Mouse (Mus musculus): ENCODE data around the gene Glrx. TPM values are rescaled to one million over a fixed set of nuclear protein-coding genes. Genes with fewer than 3 reads are reported as not detected.

The Glrx gene
- polyA plus RNA-seq (2012; rRNA removed), result 68.6 and 80.1 TPM in 2 replicates

GRCm38 (mm10) chr13:75839719-75840481 lies at the start of gene Glrx:
Glrx (plus strand) TSS chr13:75839868.
- under 1% methylated on average over 12 of the region's 12 CpGs for WGBS

GRCm38 (mm10) chr13:75790550-75791205 lies 49.0 kb upstream of the Glrx start:
- TF ChIP-seq CTCF (IDR thresholded peaks at IDR 0.05; ENCODE audit: borderline replicate concordance, insufficient read depth, low read depth, low read length) (no peak), POLR2A (IDR thresholded peaks at IDR 0.05; ENCODE audit: borderline replicate concordance, insufficient read depth, low read length) (no peak)
- Histone ChIP-seq H3K27ac (ENCODE audit: insufficient read depth, low read length) (no peak overlapping the region), H3K4me1 (ENCODE audit: control insufficient read depth, insufficient read depth, low read length) (no peaks in the 10 kb centered on the region), H3K27me3 (ENCODE audit: control insufficient read depth, insufficient read depth, low read length) (no peaks in the 10 kb centered on the region), H3K4me3 (replicated peaks; ENCODE audit: insufficient read depth, low read depth, low read length) (no peak overlapping the region)
- WGBS, result 90% methylated on average over 1 of the region's 1 CpGs
- DNase-seq, result no peak

More at GRCm38 (mm10) chr13:75839719-75840481, at the start of gene Glrx:
- DNase-seq, result peak; percentile 76 to 80
- peak; percentile 64; the same call in 1 of the 2 replicates for TF ChIP-seq POLR2A (IDR thresholded peaks at IDR 0.05; ENCODE audit: borderline replicate concordance, insufficient read depth, low read length)
- no peak for TF ChIP-seq CTCF (IDR thresholded peaks at IDR 0.05; ENCODE audit: borderline replicate concordance, insufficient read depth, low read depth, low read length)
- H3K4me3 ChIP-seq (replicated peaks; ENCODE audit: insufficient read depth, low read depth, low read length), result peak within 1 kb of the TSS; percentile 53
- peaks cover 2% of the 10 kb centered on the region; the same call in 1 of the 2 replicates for H3K4me1 ChIP-seq (ENCODE audit: control insufficient read depth, insufficient read depth, low read length)
- H3K27me3 ChIP-seq (ENCODE audit: control insufficient read depth, insufficient read depth, low read length), result no peaks in the 10 kb centered on the region
- H3K27ac ChIP-seq (ENCODE audit: insufficient read depth, low read length), result peak within 1 kb of the TSS; percentile 29; the same call in 1 of the 2 replicates

GRCm38 (mm10) chr13:75793863-75794629 lies 45.6 kb upstream of the Glrx start:
- no peak for TF ChIP-seq CTCF (IDR thresholded peaks at IDR 0.05; ENCODE audit: borderline replicate concordance, insufficient read depth, low read depth, low read length)
- no peak for TF ChIP-seq POLR2A (IDR thresholded peaks at IDR 0.05; ENCODE audit: borderline replicate concordance, insufficient read depth, low read length)
- WGBS, result 65% methylated on average over 6 of the region's 6 CpGs
- no peak overlapping the region for H3K27ac ChIP-seq (ENCODE audit: insufficient read depth, low read length)
- no peak for DNase-seq
- no peak overlapping the region for H3K4me3 ChIP-seq (replicated peaks; ENCODE audit: insufficient read depth, low read depth, low read length)
- H3K27me3 ChIP-seq (ENCODE audit: control insufficient read depth, insufficient read depth, low read length), result no peaks in the 10 kb centered on the region
- no peaks in the 10 kb centered on the region for H3K4me1 ChIP-seq (ENCODE audit: control insufficient read depth, insufficient read depth, low read length)

GRCm38 (mm10) chr13:75797369-75798141 lies 42.1 kb upstream of the Glrx start:
- peak; percentile 80 to 89 for DNase-seq
- Histone ChIP-seq H3K4me3 (replicated peaks; ENCODE audit: insufficient read depth, low read depth, low read length) (peak overlapping the region; percentile 44), H3K4me1 (ENCODE audit: control insufficient read depth, insufficient read depth, low read length) (no peaks in the 10 kb centered on the region), H3K27ac (ENCODE audit: insufficient read depth, low read length) (no peak overlapping the region), H3K27me3 (ENCODE audit: control insufficient read depth, insufficient read depth, low read length) (no peaks in the 10 kb centered on the region)
- 26% methylated on average over 18 of the region's 18 CpGs for WGBS
- TF ChIP-seq CTCF (IDR thresholded peaks at IDR 0.05; ENCODE audit: borderline replicate concordance, insufficient read depth, low read depth, low read length) (peak; percentile 100), POLR2A (IDR thresholded peaks at IDR 0.05; ENCODE audit: borderline replicate concordance, insufficient read depth, low read length) (no peak)

GRCm38 (mm10) chr13:75798413-75799302 lies 41.0 kb upstream of the Glrx start:
- Histone ChIP-seq H3K27ac (ENCODE audit: insufficient read depth, low read length) (no peak overlapping the region), H3K4me1 (ENCODE audit: control insufficient read depth, insufficient read depth, low read length) (no peaks in the 10 kb centered on the region), H3K27me3 (ENCODE audit: control insufficient read depth, insufficient read depth, low read length) (no peaks in the 10 kb centered on the region), H3K4me3 (replicated peaks; ENCODE audit: insufficient read depth, low read depth, low read length) (no peak overlapping the region)
- DNase-seq, result no peak
- WGBS, result 66% methylated on average over 7 of the region's 7 CpGs
- TF ChIP-seq POLR2A (IDR thresholded peaks at IDR 0.05; ENCODE audit: borderline replicate concordance, insufficient read depth, low read length) (no peak), CTCF (IDR thresholded peaks at IDR 0.05; ENCODE audit: borderline replicate concordance, insufficient read depth, low read depth, low read length) (no peak)

GRCm38 (mm10) chr13:75799421-75799820 lies 40.2 kb upstream of the Glrx start:
- H3K27ac ChIP-seq (ENCODE audit: insufficient read depth, low read length), result no peak overlapping the region
- TF ChIP-seq CTCF (IDR thresholded peaks at IDR 0.05; ENCODE audit: borderline replicate concordance, insufficient read depth, low read depth, low read length) (no peak), POLR2A (IDR thresholded peaks at IDR 0.05; ENCODE audit: borderline replicate concordance, insufficient read depth, low read length) (no peak)
- H3K4me1 ChIP-seq (ENCODE audit: control insufficient read depth, insufficient read depth, low read length), result no peaks in the 10 kb centered on the region
- H3K4me3 ChIP-seq (replicated peaks; ENCODE audit: insufficient read depth, low read depth, low read length), result no peak overlapping the region
- H3K27me3 ChIP-seq (ENCODE audit: control insufficient read depth, insufficient read depth, low read length), result no peaks in the 10 kb centered on the region
- DNase-seq, result no peak
- WGBS, result 88% methylated on average over 3 of the region's 3 CpGs
